Mouse (Mus musculus) embryonic facial prominence, embryonic 13.5 days (tissue): ENCODE results near the gene Vmn1r2. TPM values are rescaled to one million over a fixed set of nuclear protein-coding genes. Genes with fewer than 3 reads are reported as not detected.
"Not testable (repeated sequence)": the region's sequence is repeated elsewhere in the genome, so short reads cannot be mapped to it uniquely, and the experiment has no call there.

Experiments
- ATAC-seq: fragments of 200-750 bp; cut with Nextera tagmentation; 2 replicates; pipeline ENCODE4 v1.8.0; 2017; ENCODE audit warnings: low read depth; ENCODE audit not compliant: insufficient number of reproducible peaks, insufficient read depth, low FRiP score, low TSS enrichment
- H3K27ac ChIP-seq: fragments of 300-500 bp; sonication (generic); 2 replicates; pipeline ENCODE4 v1.5.1; 2015; ENCODE audit warnings: moderate library complexity, mild to moderate bottlenecking, inconsistent platforms
- H3K27me3 ChIP-seq: fragments of 300-500 bp; sonication (generic); 2 replicates; pipeline ENCODE4 v1.6.1; 2015; ENCODE audit warnings: mild to moderate bottlenecking, inconsistent platforms
- H3K36me3 ChIP-seq: fragments of 300-500 bp; sonication (generic); 2 replicates; pipeline ENCODE4 v1.6.1; 2015; ENCODE audit warnings: mild to moderate bottlenecking, inconsistent platforms
- H3K4me1 ChIP-seq: fragments of 300-500 bp; sonication (generic); 2 replicates; pipeline ENCODE4 v1.6.1; 2015; ENCODE audit warnings: inconsistent platforms
- H3K4me2 ChIP-seq: fragments of 300-500 bp; sonication (generic); 2 replicates; pipeline ENCODE4 v1.6.1; 2015; ENCODE audit warnings: moderate library complexity, mild to moderate bottlenecking, inconsistent platforms
- H3K4me3 ChIP-seq: fragments of 300-500 bp; sonication (generic); 2 replicates; pipeline ENCODE4 v1.5.1; 2015; ENCODE audit warnings: mild to moderate bottlenecking, inconsistent platforms
- H3K9ac ChIP-seq: fragments of 300-500 bp; sonication (generic); 2 replicates; pipeline ENCODE4 v1.6.1; 2015; ENCODE audit warnings: mild to moderate bottlenecking, inconsistent platforms
- H3K9me3 ChIP-seq: fragments of 300-500 bp; sonication (generic); 2 replicates; pipeline ENCODE4 v1.6.1; 2016; ENCODE audit warnings: inconsistent platforms
- WGBS: fragments of 180-500 bp; shearing (Covaris S2); methylation state at CpG from one replicate; pipeline ENCODE4 v1.1.7; 2015; ENCODE audit warnings: mixed read lengths; 5-methylcytosine and 5-hydroxymethylcytosine counted together
- polyA plus RNA-seq: library from polyadenylated mRNA; unstranded; fragments of >200 nt; fragmentation: Nextera tagmentation; extraction: Ambion mirVana; gene quantifications from 2 replicates; pipeline ENCODE4 v1.2.1, GENCODE M21; 2015

Vmn1r2 gene
- polyA plus RNA-seq, 1 experiment from 2014 or later, result not detected

- WGBS, result 66% methylated on average over 2 of the region's 2 CpGs
These were observed 49.3 kb downstream of the Vmn1r2 start for GRCm38 (mm10) chr4:3216382-3216781.

More at GRCm38 (mm10) chr4:3216382-3216781, 49.3 kb downstream of the Vmn1r2 start:
- not testable (repeated sequence) for H3K4me2 ChIP-seq, H3K36me3 ChIP-seq, H3K27ac ChIP-seq, H3K9ac ChIP-seq, H3K9me3 ChIP-seq, ATAC-seq, H3K4me3 ChIP-seq, H3K4me1 ChIP-seq, H3K27me3 ChIP-seq

Other genes starting within 250 kb of the Vmn1r2 start
- not detected in 2 replicates for gene Vmn1r3, start 18.0 kb downstream of the Vmn1r2 start, polyA plus RNA-seq